Mouse (Mus musculus) embryonic facial prominence, embryonic 11.5 days (tissue): Measurements from ENCODE around the gene Nsg1. TPM values are rescaled to one million over a fixed set of nuclear protein-coding genes. Genes with fewer than 3 reads are reported as not detected.

Source experiments
- ATAC-seq: fragments of 200-750 bp; cut with Nextera tagmentation; replicated peaks from 2 replicates; pipeline ENCODE4 v1.8.0; 2017; ENCODE audit warnings: low read depth; ENCODE audit not compliant: insufficient number of reproducible peaks, low FRiP score, low TSS enrichment
- DNase-seq: peaks from one replicate; pipeline ENCODE4 v3.0.0-alpha.2; 2015; ENCODE audit warnings: low spot score
- H3K27ac ChIP-seq: fragments of 300-500 bp; sonication (generic); replicated peaks from 2 replicates; pipeline ENCODE4 v1.5.1; 2014; ENCODE audit warnings: mild to moderate bottlenecking, low read depth, low read length, control low read depth
- H3K27me3 ChIP-seq: fragments of 300-500 bp; sonication (generic); 2 replicates; pipeline ENCODE4 v1.6.1; 2014; ENCODE audit warnings: mild to moderate bottlenecking, low read length, moderate library complexity, mixed read lengths; ENCODE audit not compliant: control insufficient read depth, insufficient read depth
- H3K36me3 ChIP-seq: fragments of 300-500 bp; sonication (generic); replicated peaks from 2 replicates; pipeline ENCODE4 v1.6.1; 2014; ENCODE audit warnings: low read depth, mild to moderate bottlenecking, low read length, moderate library complexity, mixed read lengths; ENCODE audit not compliant: control insufficient read depth, insufficient read depth
- H3K4me1 ChIP-seq: fragments of 300-500 bp; sonication (generic); 2 replicates; pipeline ENCODE4 v1.6.1; 2014; ENCODE audit warnings: low read length, mixed read lengths; ENCODE audit not compliant: control insufficient read depth, insufficient read depth
- H3K4me2 ChIP-seq: fragments of 300-500 bp; sonication (generic); 2 replicates; pipeline ENCODE4 v1.6.1; 2014; ENCODE audit warnings: low read depth, mild to moderate bottlenecking, control low read depth, low read length, moderate library complexity
- H3K4me3 ChIP-seq: fragments of 300-500 bp; sonication (generic); 2 replicates; pipeline ENCODE4 v1.5.1; 2014; ENCODE audit warnings: low read depth, low read length, control low read depth
- H3K9ac ChIP-seq: fragments of 300-500 bp; sonication (generic); replicated peaks from 2 replicates; pipeline ENCODE4 v1.6.1; 2014; ENCODE audit warnings: mild to moderate bottlenecking, control low read depth, low read length
- H3K9me3 ChIP-seq: fragments of 300-500 bp; sonication (generic); replicated peaks from 2 replicates; pipeline ENCODE4 v1.6.1; 2016; ENCODE audit warnings: mild to moderate bottlenecking, low read length, inconsistent platforms, mixed read lengths; ENCODE audit not compliant: control insufficient read depth
- WGBS: fragments of 180-500 bp; shearing (Covaris S2); extraction: QIAGEN DNeasy Blood & Tissue Kit; methylation state at CpG from one replicate; pipeline ENCODE4 v1.1.7; 2014; 5-methylcytosine and 5-hydroxymethylcytosine counted together
- polyA plus RNA-seq: library from polyadenylated mRNA; unstranded; fragments of >200 nt; fragmentation: Nextera tagmentation; extraction: Ambion mirVana; gene quantifications from 2 replicates; pipeline ENCODE4 v1.2.1, GENCODE M21; 2014

Gene Nsg1
- polyA plus RNA-seq, 1 experiment from 2014 or later, result 67.5 TPM

DNA sequence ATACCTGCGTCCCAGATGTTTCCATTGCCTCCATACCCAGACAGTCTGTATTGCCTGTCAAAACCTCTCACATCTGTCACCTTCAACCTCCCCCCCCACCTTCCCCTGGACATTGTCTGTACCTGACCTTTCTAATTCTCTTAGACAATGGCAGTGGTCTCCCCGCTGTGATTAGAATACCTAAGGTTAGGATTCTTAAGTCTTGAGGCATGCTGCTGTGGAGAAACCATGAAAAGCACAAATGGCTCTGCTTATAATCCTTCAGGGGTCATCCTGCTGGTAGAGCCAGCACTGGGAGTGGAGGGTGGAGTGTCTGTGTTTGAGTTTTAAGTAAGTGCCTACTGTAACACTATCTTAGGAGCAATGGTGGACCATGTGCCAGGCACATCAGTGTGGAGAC is 56.8 kb downstream of the Nsg1 start:
- 84% methylated on average over 2 of the region's 2 CpGs for WGBS
- Histone ChIP-seq H3K9me3 (no peaks in the 10 kb centered on the region), H3K4me2 (no peak overlapping the region), H3K27me3 (no peaks in the 10 kb centered on the region), H3K27ac (no peak overlapping the region), H3K9ac (no peak overlapping the region), H3K36me3 (no peaks in the 10 kb centered on the region), H3K4me3 (no peak overlapping the region), H3K4me1 (no peaks in the 10 kb centered on the region)
- no peak for DNase-seq
- no peak for ATAC-seq

DNA sequence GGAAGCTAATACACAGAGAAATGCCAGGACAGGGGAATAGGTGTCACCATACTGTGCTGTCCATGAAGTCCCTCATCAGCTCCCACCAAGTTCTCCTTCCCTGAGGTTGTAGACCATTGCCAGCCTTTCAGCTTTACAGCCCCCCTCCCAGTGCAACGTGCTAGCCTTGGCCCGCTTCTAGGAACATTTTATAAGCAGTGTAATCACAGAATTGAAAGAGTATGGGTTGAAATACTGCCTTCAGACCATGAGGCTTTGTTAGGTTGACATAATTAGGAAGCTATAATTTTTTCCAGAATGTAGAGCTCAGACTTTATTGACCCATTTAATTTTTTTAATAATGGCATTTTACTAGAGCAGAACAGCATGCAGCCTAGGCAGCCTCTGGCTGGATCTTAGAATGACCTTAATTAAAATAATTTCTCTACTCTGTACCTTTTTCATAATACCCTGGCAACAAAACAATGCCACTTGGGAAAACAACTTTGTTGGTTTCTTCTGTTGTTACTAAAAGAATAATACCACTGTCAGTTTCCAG is 60.5 kb downstream of the Nsg1 start:
- Histone ChIP-seq H3K4me2 (no peak overlapping the region), H3K4me3 (no peak overlapping the region), H3K9ac (no peak overlapping the region), H3K9me3 (no peaks in the 10 kb centered on the region), H3K36me3 (no peaks in the 10 kb centered on the region), H3K4me1 (no peaks in the 10 kb centered on the region), H3K27ac (no peak overlapping the region), H3K27me3 (no peaks in the 10 kb centered on the region)
- DNase-seq (no peak), ATAC-seq (no peak)
- 85% methylated on average over 2 of the region's 2 CpGs for WGBS

DNA sequence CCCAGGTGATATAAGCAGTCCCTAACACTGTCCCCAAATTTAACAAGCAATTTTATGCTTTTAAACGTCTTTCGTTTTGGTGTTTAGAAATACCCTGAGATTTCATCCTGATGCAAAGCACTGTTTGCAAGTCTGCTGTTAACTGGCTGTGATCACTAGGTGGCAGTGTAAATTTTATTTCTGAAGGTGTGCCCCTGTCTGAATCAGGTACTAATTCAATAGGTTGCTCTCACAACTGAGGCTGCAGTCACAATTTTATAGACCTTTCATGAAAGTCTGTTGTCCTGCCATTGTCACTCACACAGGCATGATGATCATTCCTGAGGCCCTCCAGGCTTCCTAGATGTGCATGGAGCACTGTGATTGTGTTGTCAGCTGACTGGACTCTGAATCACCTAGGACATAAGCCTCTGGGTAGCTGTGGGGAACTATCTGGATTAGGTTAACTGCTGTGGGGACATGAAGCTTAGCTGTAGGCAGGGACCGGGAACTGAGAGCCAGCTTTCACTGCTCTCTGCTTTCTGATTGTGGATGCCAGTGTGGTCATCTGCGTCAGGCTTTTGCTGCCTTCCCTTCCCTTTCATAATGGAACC is 62.1 kb downstream of the Nsg1 start:
- Histone ChIP-seq H3K4me2 (no peak overlapping the region), H3K4me3 (no peak overlapping the region), H3K36me3 (no peaks in the 10 kb centered on the region), H3K27ac (no peak overlapping the region), H3K9ac (no peak overlapping the region), H3K9me3 (no peaks in the 10 kb centered on the region), H3K4me1 (no peaks in the 10 kb centered on the region), H3K27me3 (no peaks in the 10 kb centered on the region)
- ATAC-seq (no peak), DNase-seq (peak; percentile 56)
- 67% methylated on average over 4 of the region's 4 CpGs for WGBS

DNA sequence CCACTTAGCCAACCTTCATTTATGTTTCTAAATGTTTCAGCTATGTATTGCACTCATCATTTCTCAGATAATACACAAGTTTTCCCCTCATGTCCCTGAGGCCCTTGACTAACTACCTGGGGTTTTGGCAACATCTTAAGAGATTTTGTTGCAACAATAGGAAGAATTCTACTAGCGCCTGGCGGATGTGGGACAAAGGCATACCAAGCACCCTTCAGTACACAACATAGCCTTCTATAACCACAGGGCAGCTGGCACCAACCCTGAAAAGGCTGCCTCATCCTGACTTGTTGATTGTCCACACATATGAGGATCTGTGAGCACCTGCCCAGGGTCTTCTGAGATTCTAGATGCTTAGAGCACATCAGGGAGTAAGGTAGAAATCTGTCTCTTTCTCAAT is 65.4 kb downstream of the Nsg1 start:
- no peaks in the 10 kb centered on the region for H3K36me3 ChIP-seq
- H3K4me2 ChIP-seq, result no peak overlapping the region
- DNase-seq (no peak), ATAC-seq (no peak)
- H3K27me3 ChIP-seq, result no peaks in the 10 kb centered on the region
- 81% methylated on average over 2 of the region's 2 CpGs for WGBS
- no peaks in the 10 kb centered on the region for H3K4me1 ChIP-seq
- no peak overlapping the region for H3K9ac ChIP-seq
- no peak overlapping the region for H3K4me3 ChIP-seq
- no peak overlapping the region for H3K27ac ChIP-seq
- H3K9me3 ChIP-seq, result no peaks in the 10 kb centered on the region

DNA sequence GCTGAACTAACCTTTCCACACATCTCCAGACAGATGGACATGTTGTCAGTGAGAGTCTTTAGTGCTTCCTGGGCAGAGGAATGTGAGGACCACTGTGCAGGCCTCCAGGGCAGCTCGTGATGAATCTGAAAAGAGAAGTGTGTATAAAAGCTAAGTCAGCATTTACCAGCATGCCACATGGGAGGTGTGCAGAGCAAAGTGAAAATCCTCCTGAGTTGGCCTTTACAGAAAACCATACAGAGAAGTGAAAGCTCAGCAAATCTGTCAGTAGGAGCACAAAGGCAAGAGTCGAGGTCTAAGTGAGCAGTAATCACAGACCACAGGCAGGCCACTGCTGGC is 67.8 kb downstream of the Nsg1 start:
- no peak overlapping the region for H3K27ac ChIP-seq
- H3K27me3 ChIP-seq, result no peaks in the 10 kb centered on the region
- no peaks in the 10 kb centered on the region for H3K36me3 ChIP-seq
- ATAC-seq, result no peak
- no peak overlapping the region for H3K9ac ChIP-seq
- no peaks in the 10 kb centered on the region for H3K4me1 ChIP-seq
- no peak overlapping the region for H3K4me3 ChIP-seq
- 63% methylated on average over 2 of the region's 2 CpGs for WGBS
- no peak overlapping the region for H3K4me2 ChIP-seq
- no peaks in the 10 kb centered on the region for H3K9me3 ChIP-seq
- no peak for DNase-seq

DNA sequence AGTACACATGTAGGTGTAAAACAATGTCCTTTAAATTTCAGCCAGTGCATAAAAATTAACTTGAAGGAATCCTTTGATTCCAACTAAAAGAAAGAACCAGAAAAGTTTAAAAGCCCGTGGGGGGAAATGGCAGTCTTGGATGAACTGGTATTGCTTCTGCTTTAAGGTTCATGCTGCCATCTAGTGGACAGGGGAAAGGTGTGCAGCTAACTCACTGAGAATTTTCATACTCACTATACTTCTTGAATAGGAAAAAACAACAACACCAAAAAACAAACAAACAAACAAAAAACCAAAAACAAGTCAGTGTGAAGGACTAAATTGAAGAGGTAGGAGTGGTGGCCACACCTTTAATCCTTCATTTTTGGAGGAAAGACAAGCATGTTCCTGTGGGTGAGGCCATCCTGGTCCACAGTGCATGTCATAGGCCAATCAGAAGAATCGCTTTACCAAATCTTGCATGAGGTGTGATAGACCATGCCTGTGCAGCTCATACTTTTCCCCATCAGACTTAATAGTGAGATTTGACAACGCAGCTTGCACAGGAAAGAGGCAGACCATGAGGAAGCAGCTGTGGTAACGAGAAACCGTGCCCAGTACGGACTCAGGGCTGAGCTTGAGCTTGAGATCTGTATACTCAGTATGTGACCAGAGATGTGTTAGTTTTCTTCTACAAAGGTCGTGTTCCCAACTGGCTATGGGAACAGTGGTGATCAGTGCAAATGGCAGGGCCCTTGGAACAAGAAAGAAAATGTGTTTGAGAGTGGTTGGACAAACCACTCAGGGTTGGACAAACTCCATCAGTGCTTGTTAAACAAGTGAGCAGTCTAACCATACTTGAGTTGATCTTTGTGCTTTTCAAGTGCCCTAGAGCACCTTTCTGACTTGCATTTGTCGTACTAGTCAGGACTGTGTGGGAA is 68.4 kb downstream of the Nsg1 start:
- Histone ChIP-seq H3K4me1 (no peaks in the 10 kb centered on the region), H3K4me2 (no peak overlapping the region), H3K36me3 (no peaks in the 10 kb centered on the region), H3K9ac (no peak overlapping the region), H3K4me3 (no peak overlapping the region), H3K27me3 (no peaks in the 10 kb centered on the region), H3K9me3 (no peaks in the 10 kb centered on the region), H3K27ac (no peak overlapping the region)
- ATAC-seq (no peak), DNase-seq (peak; percentile 83)
- 71% methylated on average over 8 of the region's 8 CpGs for WGBS

DNA sequence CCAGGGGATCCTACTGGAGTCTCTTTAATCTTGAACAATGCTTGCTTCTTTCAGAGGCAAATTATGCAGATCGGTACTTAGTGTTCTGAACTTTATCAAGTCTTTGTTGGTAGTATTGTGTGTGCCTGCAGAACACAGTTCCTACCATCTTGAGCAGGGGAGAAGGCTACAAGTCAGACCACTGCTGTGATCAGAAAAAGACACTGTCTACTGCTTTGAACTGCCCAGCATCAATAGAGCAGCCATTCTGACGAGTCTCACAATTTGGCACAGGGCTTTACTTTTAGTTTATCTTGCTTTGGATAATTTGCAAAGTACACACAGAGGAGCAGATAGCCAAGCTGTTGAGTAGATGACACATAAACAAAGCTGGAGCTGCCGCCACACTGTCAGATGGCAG is 69.1 kb downstream of the Nsg1 start:
- Histone ChIP-seq H3K36me3 (no peaks in the 10 kb centered on the region), H3K9ac (no peak overlapping the region; the same call in 1 of the 2 replicates), H3K4me3 (no peak overlapping the region), H3K4me1 (0 out of 2 replicates have a peak, but pooled peaks cover 3% of the 10 kb centered on the region), H3K4me2 (no peak overlapping the region), H3K9me3 (no peaks in the 10 kb centered on the region), H3K27ac (no peak overlapping the region), H3K27me3 (no peaks in the 10 kb centered on the region)
- WGBS, result 61% methylated on average over 3 of the region's 3 CpGs
- ATAC-seq (no peak), DNase-seq (no peak)

DNA sequence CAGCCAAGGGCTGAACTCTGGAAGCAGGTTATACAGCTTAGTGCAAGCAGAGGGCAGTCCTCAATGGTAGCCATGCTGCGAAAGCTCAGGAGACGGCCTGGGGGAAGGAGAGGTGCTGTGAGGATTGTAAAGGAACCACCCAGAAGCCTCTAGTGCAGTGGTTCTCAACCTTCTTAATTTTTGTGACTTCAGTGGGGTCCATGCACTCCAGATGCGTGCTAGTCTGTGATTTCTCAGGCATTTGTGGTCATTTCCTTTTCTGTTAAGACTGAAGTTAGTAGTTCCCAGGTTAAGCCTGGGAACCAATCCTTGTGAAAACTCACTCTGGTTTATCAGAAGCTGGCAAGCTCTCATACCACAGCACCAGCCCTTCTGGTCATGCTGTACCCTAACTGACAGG is 69.6 kb downstream of the Nsg1 start:
- Histone ChIP-seq H3K9ac (no peak overlapping the region; the same call in 1 of the 2 replicates), H3K27me3 (no peaks in the 10 kb centered on the region), H3K9me3 (no peaks in the 10 kb centered on the region), H3K4me3 (no peak overlapping the region), H3K4me1 (0 out of 2 replicates have a peak, but pooled peaks cover 3% of the 10 kb centered on the region), H3K4me2 (no peak overlapping the region), H3K27ac (no peak overlapping the region), H3K36me3 (no peaks in the 10 kb centered on the region)
- 78% methylated on average over 3 of the region's 3 CpGs for WGBS
- no peak for ATAC-seq
- DNase-seq, result no peak
